Mouse (Mus musculus): ENCODE results near the gene Cpeb1. TPM values are rescaled to one million over a fixed set of nuclear protein-coding genes. Genes with fewer than 3 reads are reported as not detected.

The Cpeb1 gene
- polyA plus RNA-seq, 1 experiment from 2014 or later = 1.0 TPM

DNA sequence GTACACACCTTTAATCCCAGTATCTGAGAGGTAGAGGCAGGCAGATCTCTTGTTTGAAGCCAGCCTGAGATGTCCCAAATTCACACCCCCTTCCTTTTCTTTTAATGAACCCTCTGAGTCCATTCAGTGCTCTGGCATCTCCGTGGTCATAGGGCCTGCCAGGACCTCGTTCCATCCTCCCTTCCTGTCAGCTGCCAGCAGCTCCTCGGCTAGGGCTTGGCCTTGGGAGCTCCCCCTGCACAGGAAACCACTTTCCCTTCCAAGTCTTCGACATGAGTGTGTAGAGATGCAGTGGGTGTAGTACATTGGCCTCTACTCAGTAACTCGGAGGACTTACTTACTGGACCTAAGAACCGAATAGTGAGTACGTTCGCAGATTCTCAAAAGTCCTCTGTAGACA is 139.7 kb downstream of the Cpeb1 start:
- H3K4me2 ChIP-seq (ENCODE audit: low read depth, low read length) = no peak overlapping the region
- no peak overlapping the region for H3K27ac ChIP-seq (replicated peaks; ENCODE audit: low read depth, low read length)
- H3K4me1 ChIP-seq (ENCODE audit: control insufficient read depth, insufficient read depth, low read length) = no peaks in the 10 kb centered on the region
- no peaks in the 10 kb centered on the region for H3K9me3 ChIP-seq (replicated peaks; ENCODE audit: control insufficient read depth, low read length)
- H3K27me3 ChIP-seq (ENCODE audit: control insufficient read depth, insufficient read depth, low read length) = no peaks in the 10 kb centered on the region
- H3K9ac ChIP-seq (replicated peaks; ENCODE audit: low read length) = no peak overlapping the region
- no peak overlapping the region for H3K4me3 ChIP-seq (ENCODE audit: low read depth, low read length)
- DNase-seq (ENCODE audit: low spot score) (no peak), ATAC-seq (replicated peaks; ENCODE audit: insufficient number of reproducible peaks, low FRiP score, low TSS enrichment, low read depth) (no peak)
- H3K36me3 ChIP-seq (replicated peaks; ENCODE audit: control insufficient read depth, insufficient read depth, low read depth, low read length) = no peaks in the 10 kb centered on the region
- 75% methylated on average over 8 of the region's 8 CpGs for WGBS

DNA sequence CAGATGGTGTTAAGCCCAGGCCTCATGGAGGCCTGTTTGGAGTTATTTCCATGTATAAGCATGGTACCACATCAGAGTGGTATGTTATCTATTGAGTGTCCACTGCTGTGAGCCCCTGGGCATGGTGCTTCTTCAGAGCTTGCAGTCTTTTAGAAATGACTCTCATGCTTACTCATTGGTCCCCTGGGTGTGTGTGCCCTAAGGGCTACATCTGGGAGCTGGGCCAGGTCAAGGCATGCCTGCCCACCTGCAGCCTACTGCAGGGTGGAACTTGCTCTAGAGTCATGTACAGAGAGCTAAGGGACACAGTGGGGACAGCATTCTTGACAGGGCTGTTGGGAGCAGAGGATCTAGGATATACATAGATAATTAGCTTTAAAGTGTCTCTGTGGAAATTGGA is 143.7 kb downstream of the Cpeb1 start:
- no peak for ATAC-seq (replicated peaks; ENCODE audit: insufficient number of reproducible peaks, low FRiP score, low TSS enrichment, low read depth)
- H3K27me3 ChIP-seq (ENCODE audit: control insufficient read depth, insufficient read depth, low read length) = no peaks in the 10 kb centered on the region
- no peak overlapping the region for H3K4me2 ChIP-seq (ENCODE audit: low read depth, low read length)
- DNase-seq (ENCODE audit: low spot score) = no peak
- no peaks in the 10 kb centered on the region for H3K9me3 ChIP-seq (replicated peaks; ENCODE audit: control insufficient read depth, low read length)
- H3K4me3 ChIP-seq (ENCODE audit: low read depth, low read length) = no peak overlapping the region
- H3K36me3 ChIP-seq (replicated peaks; ENCODE audit: control insufficient read depth, insufficient read depth, low read depth, low read length) = no peaks in the 10 kb centered on the region
- no peaks in the 10 kb centered on the region for H3K4me1 ChIP-seq (ENCODE audit: control insufficient read depth, insufficient read depth, low read length)
- H3K9ac ChIP-seq (replicated peaks; ENCODE audit: low read length) = no peak overlapping the region
- no peak overlapping the region for H3K27ac ChIP-seq (replicated peaks; ENCODE audit: low read depth, low read length)

DNA sequence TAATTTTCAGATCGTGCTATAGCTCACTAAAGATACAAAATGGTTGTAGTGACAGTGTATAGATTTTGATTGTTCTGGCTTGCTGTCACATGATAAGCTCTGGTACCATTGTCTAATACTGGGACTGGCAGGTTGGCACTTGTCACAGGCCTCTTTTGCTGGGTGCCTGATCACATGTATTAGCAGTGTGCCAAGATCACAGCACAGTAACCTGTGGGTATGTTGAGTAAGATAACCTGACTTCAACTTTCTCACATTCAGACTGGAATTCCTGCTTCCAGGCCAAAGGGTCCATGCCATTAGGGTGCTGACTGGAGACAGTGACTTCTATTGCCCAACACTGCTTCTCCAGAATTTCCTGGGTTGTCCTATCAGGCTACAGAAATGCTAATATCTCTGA is 144.1 kb downstream of the Cpeb1 start:
- H3K4me1 ChIP-seq (ENCODE audit: control insufficient read depth, insufficient read depth, low read length) = no peaks in the 10 kb centered on the region
- H3K4me3 ChIP-seq (ENCODE audit: low read depth, low read length) = no peak overlapping the region
- H3K27ac ChIP-seq (replicated peaks; ENCODE audit: low read depth, low read length) = no peak overlapping the region
- ATAC-seq (replicated peaks; ENCODE audit: insufficient number of reproducible peaks, low FRiP score, low TSS enrichment, low read depth) = no peak
- H3K4me2 ChIP-seq (ENCODE audit: low read depth, low read length) = no peak overlapping the region
- H3K9ac ChIP-seq (replicated peaks; ENCODE audit: low read length) = no peak overlapping the region
- no peak for DNase-seq (ENCODE audit: low spot score)
- no peaks in the 10 kb centered on the region for H3K27me3 ChIP-seq (ENCODE audit: control insufficient read depth, insufficient read depth, low read length)
- no peaks in the 10 kb centered on the region for H3K9me3 ChIP-seq (replicated peaks; ENCODE audit: control insufficient read depth, low read length)
- 92% methylated on average over 1 of the region's 1 CpGs for WGBS
- H3K36me3 ChIP-seq (replicated peaks; ENCODE audit: control insufficient read depth, insufficient read depth, low read depth, low read length) = no peaks in the 10 kb centered on the region

GRCm38 (mm10) chr7:81309247-81309646 is 146.0 kb downstream of the Cpeb1 start:
- Histone ChIP-seq H3K27ac (replicated peaks; ENCODE audit: low read depth, low read length) (no peak overlapping the region), H3K4me1 (ENCODE audit: control insufficient read depth, insufficient read depth, low read length) (no peaks in the 10 kb centered on the region), H3K4me2 (ENCODE audit: low read depth, low read length) (no peak overlapping the region), H3K4me3 (ENCODE audit: low read depth, low read length) (no peak overlapping the region), H3K27me3 (ENCODE audit: control insufficient read depth, insufficient read depth, low read length) (no peaks in the 10 kb centered on the region), H3K9me3 (replicated peaks; ENCODE audit: control insufficient read depth, low read length) (no peaks in the 10 kb centered on the region), H3K9ac (replicated peaks; ENCODE audit: low read length) (no peak overlapping the region), H3K36me3 (replicated peaks; ENCODE audit: control insufficient read depth, insufficient read depth, low read depth, low read length) (no peaks in the 10 kb centered on the region)
- ATAC-seq (replicated peaks; ENCODE audit: insufficient number of reproducible peaks, low FRiP score, low TSS enrichment, low read depth) = no peak
- 88% methylated on average over 6 of the region's 6 CpGs for WGBS
- no peak for DNase-seq (ENCODE audit: low spot score)

DNA sequence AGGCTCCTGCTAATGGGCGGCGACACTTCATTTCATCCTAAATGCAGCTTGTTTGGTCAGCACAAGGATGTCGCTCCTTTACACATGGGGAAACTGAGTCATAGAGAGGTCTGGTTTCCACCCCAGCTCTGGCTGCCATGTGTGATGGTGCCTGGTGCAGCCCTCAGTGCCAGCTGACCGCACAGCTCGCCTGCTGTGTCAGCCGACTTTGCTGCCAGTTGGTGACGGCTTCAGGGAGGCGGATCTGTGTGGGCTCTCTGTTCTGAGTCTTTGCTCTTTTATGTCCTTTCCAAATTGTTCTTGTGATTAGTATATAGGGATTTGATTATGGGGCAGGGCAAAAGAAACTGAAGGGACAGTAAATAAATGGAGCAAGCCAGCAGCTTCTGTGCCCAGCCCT is 147.5 kb downstream of the Cpeb1 start:
- H3K9ac ChIP-seq (replicated peaks; ENCODE audit: low read length) = no peak overlapping the region
- H3K36me3 ChIP-seq (replicated peaks; ENCODE audit: control insufficient read depth, insufficient read depth, low read depth, low read length) = no peaks in the 10 kb centered on the region
- H3K4me2 ChIP-seq (ENCODE audit: low read depth, low read length) = no peak overlapping the region
- ATAC-seq (replicated peaks; ENCODE audit: insufficient number of reproducible peaks, low FRiP score, low TSS enrichment, low read depth) = no peak
- DNase-seq (ENCODE audit: low spot score) = no peak
- H3K9me3 ChIP-seq (replicated peaks; ENCODE audit: control insufficient read depth, low read length) = no peaks in the 10 kb centered on the region
- no peak overlapping the region for H3K27ac ChIP-seq (replicated peaks; ENCODE audit: low read depth, low read length)
- H3K4me1 ChIP-seq (ENCODE audit: control insufficient read depth, insufficient read depth, low read length) = no peaks in the 10 kb centered on the region
- WGBS = 76% methylated on average over 8 of the region's 8 CpGs
- no peaks in the 10 kb centered on the region for H3K27me3 ChIP-seq (ENCODE audit: control insufficient read depth, insufficient read depth, low read length)
- H3K4me3 ChIP-seq (ENCODE audit: low read depth, low read length) = no peak overlapping the region

DNA sequence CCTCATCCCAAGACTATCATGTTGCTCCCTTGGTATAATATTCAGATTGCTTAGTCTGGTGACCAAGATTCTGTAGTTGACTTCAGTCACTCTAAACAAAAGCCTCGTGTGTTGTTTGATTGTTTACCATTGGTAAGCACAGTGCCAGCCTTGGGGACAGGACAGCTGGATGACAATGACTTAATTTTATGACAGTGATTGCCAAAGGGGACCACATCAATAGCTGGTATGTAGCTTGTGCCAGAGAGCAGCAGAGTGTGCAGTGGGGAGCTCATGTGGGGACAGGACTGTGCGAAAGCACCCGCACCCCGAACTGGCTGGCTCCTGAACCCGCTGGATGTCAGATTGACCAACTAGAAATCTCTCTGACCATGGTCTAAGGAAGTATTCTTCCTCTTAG is 150.6 kb downstream of the Cpeb1 start:
- DNase-seq (ENCODE audit: low spot score) (no peak), ATAC-seq (replicated peaks; ENCODE audit: insufficient number of reproducible peaks, low FRiP score, low TSS enrichment, low read depth) (no peak)
- WGBS = 89% methylated on average over 5 of the region's 5 CpGs
- no peak overlapping the region for H3K4me3 ChIP-seq (ENCODE audit: low read depth, low read length)
- H3K9ac ChIP-seq (replicated peaks; ENCODE audit: low read length) = no peak overlapping the region
- no peak overlapping the region for H3K27ac ChIP-seq (replicated peaks; ENCODE audit: low read depth, low read length)
- no peaks in the 10 kb centered on the region for H3K36me3 ChIP-seq (replicated peaks; ENCODE audit: control insufficient read depth, insufficient read depth, low read depth, low read length)
- H3K4me2 ChIP-seq (ENCODE audit: low read depth, low read length) = no peak overlapping the region
- no peaks in the 10 kb centered on the region for H3K27me3 ChIP-seq (ENCODE audit: control insufficient read depth, insufficient read depth, low read length)
- H3K4me1 ChIP-seq (ENCODE audit: control insufficient read depth, insufficient read depth, low read length) = no peaks in the 10 kb centered on the region
- no peaks in the 10 kb centered on the region for H3K9me3 ChIP-seq (replicated peaks; ENCODE audit: control insufficient read depth, low read length)

DNA sequence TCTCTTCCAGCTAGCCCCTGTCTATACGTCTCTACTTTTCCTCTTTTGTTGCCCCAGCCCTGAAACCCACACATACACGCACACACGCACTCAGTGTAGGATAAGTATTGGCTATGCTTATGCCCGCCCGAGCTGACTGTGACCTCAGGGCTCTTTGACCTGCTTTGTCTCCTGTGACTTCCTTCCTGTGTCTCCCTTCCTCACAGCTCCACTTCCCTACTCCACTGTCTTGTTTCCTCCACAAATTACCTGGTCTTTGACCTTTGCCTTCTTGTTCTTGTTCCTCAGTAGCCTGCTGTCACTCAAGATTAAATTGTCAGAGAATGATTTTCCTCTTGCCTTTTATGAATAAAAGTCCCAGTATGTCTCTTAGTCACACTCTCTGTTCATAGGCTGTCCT is 151.2 kb downstream of the Cpeb1 start:
- Histone ChIP-seq H3K9me3 (replicated peaks; ENCODE audit: control insufficient read depth, low read length) (no peaks in the 10 kb centered on the region), H3K4me1 (ENCODE audit: control insufficient read depth, insufficient read depth, low read length) (no peaks in the 10 kb centered on the region), H3K27me3 (ENCODE audit: control insufficient read depth, insufficient read depth, low read length) (no peaks in the 10 kb centered on the region), H3K36me3 (replicated peaks; ENCODE audit: control insufficient read depth, insufficient read depth, low read depth, low read length) (no peaks in the 10 kb centered on the region), H3K9ac (replicated peaks; ENCODE audit: low read length) (no peak overlapping the region), H3K4me2 (ENCODE audit: low read depth, low read length) (no peak overlapping the region), H3K4me3 (ENCODE audit: low read depth, low read length) (no peak overlapping the region), H3K27ac (replicated peaks; ENCODE audit: low read depth, low read length) (no peak overlapping the region)
- ATAC-seq (replicated peaks; ENCODE audit: insufficient number of reproducible peaks, low FRiP score, low TSS enrichment, low read depth) (no peak), DNase-seq (ENCODE audit: low spot score) (no peak)
- 59% methylated on average over 5 of the region's 5 CpGs for WGBS

- H3K9ac ChIP-seq (replicated peaks; ENCODE audit: low read length) = no peak overlapping the region
- H3K9me3 ChIP-seq (replicated peaks; ENCODE audit: control insufficient read depth, low read length) = no peaks in the 10 kb centered on the region
- H3K27me3 ChIP-seq (ENCODE audit: control insufficient read depth, insufficient read depth, low read length) = no peaks in the 10 kb centered on the region
- WGBS = 90% methylated on average over 2 of the region's 2 CpGs
- H3K36me3 ChIP-seq (replicated peaks; ENCODE audit: control insufficient read depth, insufficient read depth, low read depth, low read length) = no peaks in the 10 kb centered on the region
- no peak overlapping the region for H3K4me3 ChIP-seq (ENCODE audit: low read depth, low read length)
- DNase-seq (ENCODE audit: low spot score) (no peak), ATAC-seq (replicated peaks; ENCODE audit: insufficient number of reproducible peaks, low FRiP score, low TSS enrichment, low read depth) (no peak)
- no peak overlapping the region for H3K27ac ChIP-seq (replicated peaks; ENCODE audit: low read depth, low read length)
- no peak overlapping the region for H3K4me2 ChIP-seq (ENCODE audit: low read depth, low read length)
- no peaks in the 10 kb centered on the region for H3K4me1 ChIP-seq (ENCODE audit: control insufficient read depth, insufficient read depth, low read length)
Observed at GRCm38 (mm10) chr7:81303682-81304081, 151.6 kb downstream of the Cpeb1 start.

DNA sequence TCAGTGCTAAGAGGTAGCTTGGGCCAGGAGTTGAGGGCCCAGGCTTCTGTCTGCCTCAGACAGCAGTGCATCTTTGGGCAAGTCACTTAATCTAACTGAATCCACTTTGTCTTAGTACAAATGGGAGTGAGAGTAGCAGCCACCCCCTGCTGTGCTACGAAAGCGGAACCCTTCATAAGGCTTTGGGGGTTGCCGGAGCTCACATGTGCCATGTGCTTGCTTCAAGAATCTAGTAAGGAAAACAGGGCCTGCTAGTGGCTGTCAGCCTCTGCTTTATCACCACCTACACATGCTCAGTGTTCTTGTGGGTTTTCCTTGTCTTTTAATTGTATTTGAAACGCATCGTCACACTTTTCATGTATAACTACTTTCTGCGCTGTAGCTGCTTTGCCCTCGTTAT is 153.9 kb downstream of the Cpeb1 start:
- 70% methylated on average over 7 of the region's 7 CpGs for WGBS
- H3K9me3 ChIP-seq (replicated peaks; ENCODE audit: control insufficient read depth, low read length) = no peaks in the 10 kb centered on the region
- no peaks in the 10 kb centered on the region for H3K36me3 ChIP-seq (replicated peaks; ENCODE audit: control insufficient read depth, insufficient read depth, low read depth, low read length)
- no peak overlapping the region for H3K4me2 ChIP-seq (ENCODE audit: low read depth, low read length)
- H3K9ac ChIP-seq (replicated peaks; ENCODE audit: low read length) = no peak overlapping the region
- no peak for DNase-seq (ENCODE audit: low spot score)
- H3K4me3 ChIP-seq (ENCODE audit: low read depth, low read length) = no peak overlapping the region
- H3K4me1 ChIP-seq (ENCODE audit: control insufficient read depth, insufficient read depth, low read length) = no peaks in the 10 kb centered on the region
- no peak overlapping the region for H3K27ac ChIP-seq (replicated peaks; ENCODE audit: low read depth, low read length)
- H3K27me3 ChIP-seq (ENCODE audit: control insufficient read depth, insufficient read depth, low read length) = no peaks in the 10 kb centered on the region
- ATAC-seq (replicated peaks; ENCODE audit: insufficient number of reproducible peaks, low FRiP score, low TSS enrichment, low read depth) = no peak

All from embryonic facial prominence, embryonic 11.5 days (tissue).